Mouse (Mus musculus) ES-Bruce4 (cell line): ENCODE data around the gene Casp7. TPM values are rescaled to one million over a fixed set of nuclear protein-coding genes. Genes with fewer than 3 reads are reported as not detected.

Experiments
- H3K27ac ChIP-seq: 2 replicates; pipeline ENCODE4 v1.5.1; 2012; ENCODE audit warnings: low read length, inconsistent platforms; ENCODE audit not compliant: insufficient read depth
- H3K27me3 ChIP-seq: 2 replicates; pipeline ENCODE4 v1.6.1; 2012; ENCODE audit warnings: mild to moderate bottlenecking, low read length, inconsistent platforms; ENCODE audit not compliant: control insufficient read depth, poor library complexity, insufficient read depth, severe bottlenecking
- H3K36me3 ChIP-seq: 2 replicates; pipeline ENCODE4 v1.6.1; 2012; ENCODE audit warnings: inconsistent platforms, mild to moderate bottlenecking, low read length, moderate library complexity; ENCODE audit not compliant: control insufficient read depth, poor library complexity, insufficient read depth, severe bottlenecking
- H3K4me1 ChIP-seq: one replicate; pipeline ENCODE4 v1.8.1; 2011; ENCODE audit warnings: low read length; ENCODE audit not compliant: control insufficient read depth, insufficient read depth
- H3K4me3 ChIP-seq: 2 replicates; pipeline ENCODE4 v1.5.1; 2011; ENCODE audit warnings: low read depth, mild to moderate bottlenecking, low read length
- H3K9ac ChIP-seq: 2 replicates; pipeline ENCODE4 v1.6.1; 2012; ENCODE audit warnings: low read depth, mild to moderate bottlenecking, inconsistent platforms; ENCODE audit not compliant: poor library complexity, severe bottlenecking
- H3K9me3 ChIP-seq: replicated peaks from 2 replicates; pipeline ENCODE4 v1.6.1; 2012; ENCODE audit warnings: mild to moderate bottlenecking, low read length, inconsistent platforms; ENCODE audit not compliant: control insufficient read depth, poor library complexity, insufficient read depth, severe bottlenecking
- CTCF ChIP-seq: IDR thresholded peaks from one replicate; pipeline ENCODE4 v1.8.1; 2011; ENCODE audit warnings: low read depth, low read length
- EP300 ChIP-seq: IDR thresholded peaks from 2 replicates; pipeline ENCODE4 v1.6.1; 2011; ENCODE audit warnings: low read depth, low read length; ENCODE audit not compliant: insufficient read depth
- POLR2A ChIP-seq: IDR thresholded peaks from one replicate; pipeline ENCODE4 v1.8.1; 2011; ENCODE audit warnings: low read length; ENCODE audit not compliant: insufficient read depth
- polyA plus RNA-seq: library from polyadenylated mRNA; stranded (reverse); fragments of >200 nt; gene quantifications from 2 replicates; pipeline ENCODE4 v1.2.4, GENCODE M21; 2011; ENCODE audit warnings: low read depth; ENCODE audit not compliant: missing spikeins, insufficient read depth, insufficient read length

Casp7 gene
- polyA plus RNA-seq, 1 experiment, result 19.8 TPM

DNA sequence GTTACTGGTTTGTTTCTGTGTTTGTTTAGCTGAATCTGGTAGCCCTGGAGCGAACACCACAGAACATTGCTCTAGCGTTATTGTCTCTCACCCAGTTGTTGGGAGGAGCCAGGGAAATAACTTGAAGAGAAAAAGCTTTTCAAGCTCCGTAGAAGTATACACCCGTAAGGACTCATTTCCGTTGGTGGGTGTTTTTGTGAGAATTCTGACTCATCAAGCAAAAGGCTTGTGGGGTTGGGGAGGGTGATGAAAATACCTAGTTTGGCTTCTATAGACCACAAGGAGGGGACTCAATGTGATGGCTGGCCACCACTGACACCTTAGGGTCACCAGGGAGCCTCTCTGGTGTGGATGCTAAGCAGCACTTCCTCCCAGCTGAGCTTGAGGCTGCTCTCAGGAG, 54.0 kb downstream of the Casp7 start:
- Histone ChIP-seq H3K4me3 (no peak overlapping the region), H3K9me3 (no peaks in the 10 kb centered on the region), H3K4me1 (no peaks in the 10 kb centered on the region), H3K27ac (no peak overlapping the region), H3K9ac (no peak overlapping the region), H3K27me3 (no peaks in the 10 kb centered on the region), H3K36me3 (no peaks in the 10 kb centered on the region)
- TF ChIP-seq POLR2A (no peak), EP300 (no peak), CTCF (no peak)

DNA sequence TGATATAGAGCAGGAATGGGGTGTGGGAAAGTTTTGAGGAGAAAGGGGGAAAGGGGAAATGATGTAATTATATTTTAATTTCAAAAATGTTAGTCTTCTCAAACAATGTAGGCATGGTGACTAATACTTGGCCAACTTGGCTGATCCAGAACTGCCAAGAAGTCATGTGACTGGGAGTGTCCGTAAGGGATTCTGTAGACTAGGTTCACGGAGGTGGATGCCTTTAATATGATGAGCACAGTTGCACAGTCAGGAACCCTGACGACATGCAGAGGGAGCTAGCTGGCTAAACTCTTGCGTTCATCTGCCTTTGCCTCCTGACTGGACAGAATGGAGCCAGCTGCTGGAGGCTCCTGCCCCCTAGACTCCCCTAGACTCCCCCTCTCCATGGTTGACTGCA, 54.9 kb downstream of the Casp7 start:
- no peaks in the 10 kb centered on the region for H3K36me3 ChIP-seq
- no peak overlapping the region for H3K4me3 ChIP-seq
- no peaks in the 10 kb centered on the region for H3K9me3 ChIP-seq
- TF ChIP-seq CTCF, result no peak
- no peak for TF ChIP-seq POLR2A
- TF ChIP-seq EP300, result no peak
- H3K27ac ChIP-seq, result no peak overlapping the region
- H3K27me3 ChIP-seq, result no peaks in the 10 kb centered on the region
- H3K4me1 ChIP-seq, result no peaks in the 10 kb centered on the region
- no peak overlapping the region for H3K9ac ChIP-seq

DNA sequence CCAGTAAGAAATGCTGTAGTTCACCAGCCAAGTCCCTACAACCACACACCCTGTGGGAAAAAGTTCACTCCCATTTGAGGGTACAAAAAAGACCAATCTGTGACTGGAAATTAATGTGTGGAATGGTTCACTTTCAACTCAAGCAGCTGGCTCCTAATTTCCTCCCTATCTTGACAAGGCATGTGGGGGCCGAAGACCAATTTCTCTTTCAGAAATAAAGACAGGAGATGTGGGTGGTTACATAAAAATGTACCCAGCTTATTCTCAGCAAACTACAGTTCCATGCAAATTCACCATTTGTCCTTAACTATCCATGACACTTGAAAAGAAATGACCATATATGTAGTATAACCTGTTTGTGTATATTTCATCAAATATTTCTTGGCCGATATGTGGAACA, 55.5 kb downstream of the Casp7 start:
- no peaks in the 10 kb centered on the region for H3K9me3 ChIP-seq
- TF ChIP-seq EP300, result no peak
- TF ChIP-seq CTCF, result no peak
- TF ChIP-seq POLR2A, result no peak
- H3K4me3 ChIP-seq, result no peak overlapping the region
- H3K9ac ChIP-seq, result no peak overlapping the region
- no peaks in the 10 kb centered on the region for H3K27me3 ChIP-seq
- no peak overlapping the region for H3K27ac ChIP-seq
- H3K36me3 ChIP-seq, result no peaks in the 10 kb centered on the region
- H3K4me1 ChIP-seq, result no peaks in the 10 kb centered on the region

DNA sequence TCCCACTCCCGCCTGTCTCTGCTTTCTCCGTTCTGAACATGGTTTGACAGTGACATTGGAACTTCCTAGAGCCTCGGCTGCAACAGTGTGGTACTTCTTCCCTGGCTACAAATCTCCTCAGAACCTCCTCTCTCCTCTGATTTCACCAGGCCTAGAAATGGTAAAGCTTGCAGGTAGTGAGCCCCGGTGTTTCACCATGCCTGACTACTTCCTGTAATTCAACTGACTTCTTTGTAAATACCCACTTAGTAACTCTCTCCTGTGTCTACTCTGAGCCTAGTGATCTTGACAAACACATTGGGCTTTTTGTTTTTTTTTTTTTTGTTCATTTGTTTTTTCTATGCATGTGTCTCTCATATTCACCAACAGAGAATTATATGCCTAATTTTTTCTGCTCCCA, 57.9 kb downstream of the Casp7 start:
- no peak overlapping the region for H3K4me3 ChIP-seq
- no peak overlapping the region for H3K27ac ChIP-seq
- no peak for TF ChIP-seq EP300
- TF ChIP-seq POLR2A, result no peak
- TF ChIP-seq CTCF, result no peak
- no peak overlapping the region for H3K9ac ChIP-seq
- no peaks in the 10 kb centered on the region for H3K27me3 ChIP-seq
- H3K4me1 ChIP-seq, result no peaks in the 10 kb centered on the region
- H3K9me3 ChIP-seq, result no peaks in the 10 kb centered on the region
- no peaks in the 10 kb centered on the region for H3K36me3 ChIP-seq

DNA sequence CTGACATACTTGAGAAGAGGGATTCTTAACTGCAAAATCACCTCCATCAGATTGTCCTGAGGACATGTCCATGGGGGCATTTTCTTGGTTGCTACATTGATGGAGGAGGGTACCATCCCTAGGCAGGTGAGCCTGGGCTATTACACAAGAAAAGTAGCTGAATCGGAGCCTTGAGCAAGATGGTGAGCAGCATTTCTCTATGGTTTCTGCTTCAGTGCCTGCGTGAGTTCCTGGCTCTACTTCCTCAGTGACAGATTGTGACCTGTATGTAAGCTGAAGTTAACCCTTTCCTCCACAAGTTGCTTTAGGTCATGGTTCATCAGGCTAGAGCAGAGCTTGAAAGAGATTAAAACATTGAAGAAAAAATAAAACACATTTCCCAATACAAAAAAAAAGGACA, 58.4 kb downstream of the Casp7 start:
- no peak overlapping the region for H3K27ac ChIP-seq
- no peaks in the 10 kb centered on the region for H3K36me3 ChIP-seq
- H3K4me3 ChIP-seq, result no peak overlapping the region
- no peak overlapping the region for H3K9ac ChIP-seq
- no peaks in the 10 kb centered on the region for H3K4me1 ChIP-seq
- TF ChIP-seq POLR2A (no peak), CTCF (no peak), EP300 (no peak)
- H3K27me3 ChIP-seq, result no peaks in the 10 kb centered on the region
- no peaks in the 10 kb centered on the region for H3K9me3 ChIP-seq

DNA sequence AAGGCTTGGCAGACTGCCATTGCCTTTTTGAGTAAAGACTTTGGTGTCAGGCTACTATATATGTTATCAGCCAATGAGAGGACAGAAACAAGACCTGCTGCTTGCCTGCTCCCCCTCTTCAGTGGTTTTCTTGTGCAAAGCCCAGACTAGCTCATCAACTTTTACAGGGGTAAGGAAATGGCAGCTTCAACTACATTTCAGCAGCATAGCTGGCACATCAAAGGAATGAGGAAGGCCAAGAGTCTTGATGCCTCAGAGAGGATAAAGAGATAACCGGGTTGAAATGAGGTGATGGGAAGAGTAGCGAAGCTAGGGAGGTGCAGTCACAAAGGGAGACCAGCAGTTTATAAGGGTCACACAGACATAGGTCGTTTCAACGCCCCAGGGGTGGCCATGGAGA, 60.6 kb downstream of the Casp7 start:
- no peak for TF ChIP-seq POLR2A
- no peak for TF ChIP-seq EP300
- TF ChIP-seq CTCF, result no peak
- H3K4me3 ChIP-seq, result no peak overlapping the region
- no peak overlapping the region for H3K9ac ChIP-seq
- no peaks in the 10 kb centered on the region for H3K4me1 ChIP-seq
- no peaks in the 10 kb centered on the region for H3K36me3 ChIP-seq
- no peaks in the 10 kb centered on the region for H3K27me3 ChIP-seq
- no peaks in the 10 kb centered on the region for H3K9me3 ChIP-seq
- H3K27ac ChIP-seq, result no peak overlapping the region
